Mouse (Mus musculus): Measurements from ENCODE around the gene Bcat1.

GRCm38 (mm10) chr6:145064104-145064503 lies 11.9 kb downstream of the Bcat1 start:
- TF ChIP-seq CTCF (IDR thresholded peaks at IDR 0.05; ENCODE audit: control insufficient read depth, insufficient read depth, insufficient read length) (no peak), USF1 (IDR thresholded peaks at IDR 0.05; ENCODE audit: low read depth) (no peak), MAX (IDR thresholded peaks at IDR 0.05) (no peak), MYOG (IDR thresholded peaks at IDR 0.05; ENCODE audit: control insufficient read depth, extremely low read depth, insufficient read length) (no peak)
